Mouse (Mus musculus) heart, embryonic 13.5 days (tissue): Measurements from ENCODE around the gene B230118H07Rik. TPM values are rescaled to one million over a fixed set of nuclear protein-coding genes. Genes with fewer than 3 reads are reported as not detected.
A peak's percentile ranks its signal among the peaks of the same experiment; 100 is the strongest.

Experiments
- ATAC-seq: fragments of 200-750 bp; cut with Nextera tagmentation; 2 replicates; pipeline ENCODE4 v1.8.0; 2017; ENCODE audit warnings: moderate TSS enrichment; ENCODE audit not compliant: insufficient number of reproducible peaks, low FRiP score, low TSS enrichment; ENCODE audit errors: extremely low read depth
- H3K27ac ChIP-seq: fragments of 300-500 bp; sonication (generic); replicated peaks from 2 replicates; pipeline ENCODE4 v1.5.1; 2015; ENCODE audit warnings: moderate library complexity, mild to moderate bottlenecking, inconsistent platforms
- H3K27me3 ChIP-seq: fragments of 300-500 bp; sonication (generic); replicated peaks from 2 replicates; pipeline ENCODE4 v1.6.1; 2015; ENCODE audit warnings: mild to moderate bottlenecking, inconsistent platforms
- H3K36me3 ChIP-seq: fragments of 300-500 bp; sonication (generic); 2 replicates; pipeline ENCODE4 v1.6.1; 2015; ENCODE audit warnings: mild to moderate bottlenecking, inconsistent platforms
- H3K4me1 ChIP-seq: fragments of 300-500 bp; sonication (generic); 2 replicates; pipeline ENCODE4 v1.6.1; 2015; ENCODE audit warnings: inconsistent platforms
- H3K4me2 ChIP-seq: fragments of 300-500 bp; sonication (generic); 2 replicates; pipeline ENCODE4 v1.6.1; 2015; ENCODE audit warnings: inconsistent platforms, mild to moderate bottlenecking, moderate library complexity
- H3K4me3 ChIP-seq: fragments of 300-500 bp; sonication (generic); 2 replicates; pipeline ENCODE4 v1.5.1; 2015; ENCODE audit warnings: moderate library complexity, mild to moderate bottlenecking, inconsistent platforms
- H3K9ac ChIP-seq: fragments of 300-500 bp; sonication (generic); 2 replicates; pipeline ENCODE4 v1.6.1; 2015; ENCODE audit warnings: inconsistent platforms, mild to moderate bottlenecking, moderate library complexity
- H3K9me3 ChIP-seq: fragments of 300-500 bp; sonication (generic); 2 replicates; pipeline ENCODE4 v1.6.1; 2016; ENCODE audit warnings: inconsistent platforms
- WGBS: fragments of 180-500 bp; shearing (Covaris S2); methylation state at CpG from one replicate; pipeline ENCODE4 v1.1.7; 2015; ENCODE audit warnings: mixed read lengths; 5-methylcytosine and 5-hydroxymethylcytosine counted together
- polyA plus RNA-seq: library from polyadenylated mRNA; unstranded; fragments of >200 nt; fragmentation: Nextera tagmentation; extraction: Ambion mirVana; gene quantifications from 2 replicates; pipeline ENCODE4 v1.2.1, GENCODE M21; 2015

B230118H07Rik gene
- polyA plus RNA-seq, 1 experiment from 2014 or later, result 49.1 TPM

DNA sequence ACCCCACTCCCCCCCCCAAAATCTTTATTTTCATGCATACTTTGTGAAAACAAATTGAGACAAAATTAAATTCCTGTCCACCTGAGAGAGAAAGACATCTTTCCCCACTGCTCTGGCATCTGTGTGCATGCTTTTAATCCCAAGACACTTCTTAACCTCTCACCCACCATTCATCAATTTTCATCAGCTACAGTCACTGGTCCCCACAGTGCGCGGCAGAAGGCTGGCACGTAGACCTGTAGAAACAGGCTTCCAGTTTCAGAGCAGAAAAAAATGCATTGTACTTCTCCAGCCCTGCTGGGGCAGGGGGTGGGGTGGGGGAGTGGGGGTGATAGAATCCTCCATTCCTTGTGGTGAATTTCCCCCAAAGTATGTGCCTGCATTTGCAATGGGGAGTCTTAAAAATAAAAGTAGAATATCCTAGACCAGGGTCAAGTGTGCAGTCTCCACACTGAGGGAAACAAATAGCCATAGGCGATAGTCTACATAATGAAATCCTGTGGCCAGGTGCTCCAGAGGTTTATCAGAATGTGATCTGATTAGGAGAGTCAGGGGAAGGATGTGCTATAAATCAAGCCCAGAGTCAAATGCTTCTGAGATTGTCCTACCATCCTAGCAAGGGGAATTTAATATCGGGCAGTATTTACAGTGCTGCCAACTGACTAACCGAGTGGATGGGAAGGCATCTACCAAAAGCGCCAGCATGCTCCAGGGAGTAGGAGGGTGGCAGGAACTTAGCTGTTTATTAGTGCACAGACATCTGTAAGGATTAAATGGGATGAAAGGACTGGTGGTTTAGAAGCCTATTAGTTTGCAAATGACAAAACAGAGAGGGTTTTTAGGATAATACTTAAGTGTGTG lies 10.1 kb downstream of the B230118H07Rik start:
- ATAC-seq, result no peak
- Histone ChIP-seq H3K9me3 (no peaks in the 10 kb centered on the region), H3K4me2 (no peak overlapping the region), H3K36me3 (no peaks in the 10 kb centered on the region), H3K27me3 (peaks cover 6% of the 10 kb centered on the region), H3K4me3 (no peak overlapping the region), H3K4me1 (no peaks in the 10 kb centered on the region), H3K27ac (no peak overlapping the region), H3K9ac (no peak overlapping the region)
- WGBS, result 62% methylated on average over 7 of the region's 7 CpGs

DNA sequence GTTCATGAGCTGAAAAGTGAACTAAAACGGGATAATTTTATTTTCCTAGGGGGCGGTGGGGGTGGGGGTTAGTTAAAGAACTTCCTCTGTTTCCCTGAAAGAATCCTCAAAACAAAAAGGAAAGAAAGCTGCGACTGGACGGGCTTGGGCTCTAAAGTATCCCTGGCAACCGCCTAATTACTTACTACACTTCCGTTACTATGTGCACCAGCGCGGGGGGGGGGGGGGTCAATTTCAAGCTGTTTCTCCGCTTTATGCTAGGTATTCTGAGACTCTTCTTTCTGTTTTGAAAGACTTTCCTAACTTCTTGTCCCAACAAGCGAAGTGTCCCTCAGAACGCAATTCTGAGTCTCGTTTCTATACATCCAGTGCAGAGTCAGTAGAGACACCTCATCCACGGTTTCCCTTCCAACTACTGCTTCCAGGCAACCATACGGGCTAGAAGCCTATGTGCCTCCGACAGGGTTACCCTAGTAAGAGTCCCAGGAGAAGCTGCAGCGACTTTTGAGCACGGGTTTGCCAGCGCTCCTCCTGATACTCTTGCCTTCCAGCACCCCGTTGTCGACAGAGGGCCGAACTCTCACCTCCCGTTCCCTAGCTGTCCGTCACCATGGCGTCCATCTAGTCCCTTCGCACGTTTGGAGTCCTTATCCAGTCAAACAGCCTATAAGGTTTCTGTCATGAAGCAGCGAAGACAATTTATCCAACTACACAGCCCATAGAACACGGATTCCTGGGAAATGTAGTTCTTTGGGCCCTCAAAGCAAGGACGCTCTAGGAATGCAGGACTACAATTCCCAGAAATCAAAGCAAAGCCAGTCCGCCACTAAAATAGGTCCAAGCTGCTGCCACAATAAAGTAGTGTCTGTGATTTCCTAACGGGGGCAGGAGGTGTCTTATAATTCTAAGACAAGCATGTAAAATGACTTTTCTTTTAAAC lies 20.8 kb downstream of the B230118H07Rik start:
- Histone ChIP-seq H3K36me3 (no peaks in the 10 kb centered on the region), H3K4me3 (peak overlapping the region; percentile 65), H3K4me1 (0 out of 2 replicates have a peak, but pooled peaks cover 4% of the 10 kb centered on the region), H3K27ac (peak overlapping the region; percentile 78), H3K27me3 (0 out of 2 replicates have a peak, but pooled peaks cover 6% of the 10 kb centered on the region), H3K4me2 (peak overlapping the region; percentile 83), H3K9ac (peak overlapping the region; percentile 79), H3K9me3 (no peaks in the 10 kb centered on the region)
- ATAC-seq, result peak; percentile 90
- WGBS, result 2% methylated on average over 31 of the region's 31 CpGs

GRCm38 (mm10) chr2:101627227-101627626 lies 22.1 kb downstream of the B230118H07Rik start:
- Histone ChIP-seq H3K4me3 (no peak overlapping the region), H3K9me3 (no peaks in the 10 kb centered on the region), H3K36me3 (no peaks in the 10 kb centered on the region), H3K4me2 (0 out of 2 replicates have a peak overlapping the region, but pooled peaks have one; percentile 83), H3K27ac (no peak overlapping the region), H3K4me1 (0 out of 2 replicates have a peak, but pooled peaks cover 4% of the 10 kb centered on the region), H3K27me3 (0 out of 2 replicates have a peak, but pooled peaks cover 6% of the 10 kb centered on the region), H3K9ac (no peak overlapping the region)
- no peak for ATAC-seq

DNA sequence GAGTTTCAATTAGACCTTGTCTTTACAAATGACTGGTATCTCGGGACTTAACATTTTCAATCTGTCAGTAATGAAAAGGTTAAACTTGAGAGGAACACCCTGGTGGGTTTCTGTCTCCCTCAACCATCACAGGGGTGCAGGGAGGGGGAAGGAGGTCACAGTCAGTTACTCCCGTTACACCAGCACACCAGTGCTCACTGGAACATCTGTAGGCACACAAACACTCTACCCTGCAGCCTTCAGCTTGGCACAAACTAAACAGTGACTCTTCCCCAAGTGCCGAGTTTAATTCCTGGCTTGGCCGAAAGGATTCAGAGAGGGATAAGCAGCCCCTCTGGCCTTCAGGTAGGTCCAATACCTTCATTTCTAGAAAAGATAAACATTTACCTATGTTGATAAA lies 24.8 kb downstream of the B230118H07Rik start, which contains the start of gene Rag2:
Rag2 (plus strand) TSS at position 193 of the 400 bp plus-strand sequence.
- no peak within 1 kb of the TSS for H3K4me3 ChIP-seq
- H3K36me3 ChIP-seq, result no peaks in the 10 kb centered on the region
- H3K4me2 ChIP-seq, result no peak within 1 kb of the TSS
- no peaks in the 10 kb centered on the region for H3K27me3 ChIP-seq
- no peak within 1 kb of the TSS for H3K9ac ChIP-seq
- WGBS, result 62% methylated on average over 4 of the region's 4 CpGs
- H3K9me3 ChIP-seq, result no peaks in the 10 kb centered on the region
- H3K4me1 ChIP-seq, result 0 out of 2 replicates have a peak, but pooled peaks cover 4% of the 10 kb centered on the region
- H3K27ac ChIP-seq, result no peak within 1 kb of the TSS
- ATAC-seq, result no peak

DNA sequence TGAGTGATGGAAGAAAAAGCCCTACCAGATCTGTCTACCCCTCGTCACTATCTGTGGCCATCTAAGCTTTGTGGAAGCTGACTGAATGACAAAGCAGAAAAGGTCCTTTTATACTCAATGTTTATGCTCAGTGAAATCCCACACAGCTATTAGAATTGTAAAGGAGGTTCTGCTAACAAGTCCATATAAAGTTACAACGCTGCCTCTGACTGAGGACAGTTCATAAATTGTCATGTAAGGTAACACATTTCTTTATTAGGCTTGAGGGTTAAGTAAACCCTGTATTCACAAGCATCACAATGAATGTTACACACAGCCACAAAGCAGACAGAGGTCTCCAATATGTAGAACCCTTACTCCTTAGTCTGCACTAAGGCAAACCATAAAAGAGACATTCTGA lies 25.3 kb downstream of the B230118H07Rik start:
- no peak for ATAC-seq
- H3K27me3 ChIP-seq, result no peaks in the 10 kb centered on the region
- H3K4me3 ChIP-seq, result no peak overlapping the region
- H3K4me1 ChIP-seq, result no peaks in the 10 kb centered on the region
- H3K9ac ChIP-seq, result no peak overlapping the region
- WGBS, result 64% methylated on average over 2 of the region's 2 CpGs
- H3K27ac ChIP-seq, result no peak overlapping the region
- no peaks in the 10 kb centered on the region for H3K36me3 ChIP-seq
- no peaks in the 10 kb centered on the region for H3K9me3 ChIP-seq
- no peak overlapping the region for H3K4me2 ChIP-seq

DNA sequence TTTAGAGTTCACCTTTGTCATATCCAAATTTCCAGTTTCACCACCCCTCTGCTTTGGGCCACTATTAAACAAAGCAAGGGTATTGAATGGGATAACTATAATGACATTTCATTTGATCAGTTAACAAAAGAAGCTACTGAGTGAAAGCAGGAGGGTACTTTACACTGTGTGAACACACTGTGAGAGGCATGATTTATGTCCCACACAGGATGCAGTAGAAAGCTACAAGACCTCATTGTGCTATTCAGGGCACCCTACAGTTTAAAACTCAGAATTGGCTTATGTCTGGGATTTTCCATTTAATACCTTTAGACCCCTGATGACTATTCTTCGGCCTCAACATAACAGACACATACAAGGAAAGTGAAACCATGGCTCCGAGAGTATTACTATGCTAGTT lies 26.3 kb downstream of the B230118H07Rik start:
- no peak for ATAC-seq
- Histone ChIP-seq H3K9me3 (no peaks in the 10 kb centered on the region), H3K4me2 (no peak overlapping the region), H3K9ac (no peak overlapping the region), H3K27ac (no peak overlapping the region), H3K27me3 (no peaks in the 10 kb centered on the region), H3K4me3 (no peak overlapping the region), H3K36me3 (no peaks in the 10 kb centered on the region), H3K4me1 (no peaks in the 10 kb centered on the region)
- 86% methylated on average over 2 of the region's 2 CpGs for WGBS

DNA sequence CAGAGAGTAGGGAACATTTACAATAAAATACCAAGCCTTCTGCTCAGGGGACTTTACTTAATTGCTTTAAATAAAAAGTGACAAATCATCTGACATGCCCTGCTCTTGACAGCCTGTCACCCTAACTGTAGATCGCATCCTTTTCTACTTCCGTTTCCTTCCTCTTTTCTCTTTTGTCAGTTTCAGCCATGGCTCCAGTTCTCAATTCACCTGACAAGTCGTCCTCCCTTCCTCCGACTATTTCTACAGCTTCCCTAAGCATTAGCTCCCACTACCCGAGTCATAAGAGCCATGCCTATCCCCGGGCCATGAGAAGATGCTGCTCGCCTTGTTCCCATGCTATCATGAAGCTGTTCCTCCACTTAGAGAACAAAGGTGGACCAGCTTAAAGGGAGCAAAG lies 27.7 kb downstream of the B230118H07Rik start:
- no peak for ATAC-seq
- H3K4me1 ChIP-seq, result no peaks in the 10 kb centered on the region
- H3K27ac ChIP-seq, result no peak overlapping the region
- no peaks in the 10 kb centered on the region for H3K27me3 ChIP-seq
- H3K9ac ChIP-seq, result no peak overlapping the region
- WGBS, result 67% methylated on average over 7 of the region's 7 CpGs
- no peak overlapping the region for H3K4me2 ChIP-seq
- H3K4me3 ChIP-seq, result no peak overlapping the region
- H3K36me3 ChIP-seq, result no peaks in the 10 kb centered on the region
- H3K9me3 ChIP-seq, result no peaks in the 10 kb centered on the region

DNA sequence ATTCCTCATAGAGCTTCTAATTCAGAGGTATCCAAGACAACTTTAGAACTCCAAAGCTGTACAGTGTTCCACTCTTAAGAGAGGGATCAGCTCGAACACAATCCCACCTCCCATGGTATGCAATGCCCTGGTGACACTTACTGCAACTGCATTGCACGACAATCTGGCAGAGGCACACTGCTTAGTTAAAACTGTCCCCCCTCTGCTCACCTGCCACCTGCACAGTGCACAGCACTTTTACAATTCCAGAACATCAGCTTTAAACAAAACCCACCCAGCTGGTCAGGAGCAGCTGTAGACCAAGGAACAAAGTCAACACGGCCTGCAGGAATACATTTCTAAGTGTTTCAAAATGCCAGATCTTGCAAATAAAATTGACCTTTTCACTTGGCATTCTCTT lies 28.4 kb downstream of the B230118H07Rik start:
- Histone ChIP-seq H3K36me3 (no peaks in the 10 kb centered on the region), H3K27ac (no peak overlapping the region), H3K4me2 (no peak overlapping the region), H3K4me3 (no peak overlapping the region), H3K9me3 (no peaks in the 10 kb centered on the region), H3K27me3 (no peaks in the 10 kb centered on the region), H3K4me1 (peaks cover 5% of the 10 kb centered on the region), H3K9ac (no peak overlapping the region)
- 64% methylated on average over 3 of the region's 3 CpGs for WGBS
- no peak for ATAC-seq

GRCm38 (mm10) chr2:101618373-101618772 lies 31.0 kb downstream of the B230118H07Rik start:
- Histone ChIP-seq H3K9me3 (no peaks in the 10 kb centered on the region), H3K4me2 (no peak overlapping the region), H3K27me3 (no peaks in the 10 kb centered on the region), H3K4me3 (no peak overlapping the region), H3K36me3 (no peaks in the 10 kb centered on the region), H3K4me1 (peaks cover 12% of the 10 kb centered on the region), H3K9ac (no peak overlapping the region), H3K27ac (no peak overlapping the region)
- no peak for ATAC-seq
- WGBS, result 62% methylated on average over 4 of the region's 4 CpGs

DNA sequence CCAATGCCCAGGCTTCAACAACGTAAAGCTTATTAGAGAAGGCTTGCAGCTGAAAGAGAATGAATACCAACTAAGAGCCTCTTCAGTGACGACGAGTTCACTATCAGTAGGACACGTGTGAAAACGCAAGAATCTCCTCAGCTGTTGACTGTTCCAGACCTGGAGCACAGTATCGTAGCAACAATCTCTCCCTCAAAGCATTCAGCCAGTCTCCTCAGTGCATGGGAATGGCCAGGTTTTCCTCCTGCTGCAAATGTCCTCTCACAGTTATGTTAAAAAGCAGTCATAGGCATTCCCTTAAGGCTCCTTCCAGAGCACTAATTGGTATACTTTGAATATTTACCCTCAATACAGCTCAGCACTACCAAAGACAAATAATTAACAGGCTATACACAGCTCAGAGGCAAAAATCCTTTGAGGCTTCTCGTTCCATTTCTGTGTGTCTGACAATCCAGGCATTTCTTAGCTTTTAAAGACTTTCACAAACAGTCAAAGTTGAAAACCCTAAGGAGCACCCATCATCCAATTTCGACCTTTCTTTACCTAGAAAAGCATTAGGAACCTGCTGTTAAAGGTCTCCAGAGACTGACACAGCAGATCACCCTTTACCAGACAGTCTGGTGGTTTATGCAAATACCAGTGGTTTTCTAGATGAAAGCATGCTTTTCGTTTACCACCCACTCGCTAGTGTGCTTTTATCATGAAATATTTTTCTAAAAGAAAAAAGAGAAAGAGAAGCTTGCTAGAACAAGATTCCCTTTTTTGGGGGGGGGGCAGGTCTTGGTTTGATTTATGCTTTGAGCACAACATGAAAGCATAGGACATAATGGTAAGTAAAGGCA lies 33.6 kb downstream of the B230118H07Rik start:
- no peaks in the 10 kb centered on the region for H3K36me3 ChIP-seq
- no peak overlapping the region for H3K4me3 ChIP-seq
- no peaks in the 10 kb centered on the region for H3K27me3 ChIP-seq
- H3K9me3 ChIP-seq, result no peaks in the 10 kb centered on the region
- 0 out of 2 replicates have a peak overlapping the region, but pooled peaks have one; percentile 0 for H3K4me2 ChIP-seq
- H3K27ac ChIP-seq, result no peak overlapping the region
- 44% methylated on average over 10 of the region's 10 CpGs for WGBS
- peaks cover 16% of the 10 kb centered on the region for H3K4me1 ChIP-seq
- no peak for ATAC-seq
- H3K9ac ChIP-seq, result no peak overlapping the region
